In genomic region chr5:57782546-57782945, GRCm38 (mm10) we compare ENCODE assay signal across 18 mouse cellular contexts.
"Had no signal": no experiment of that assay in that cellular context is flagged by ENCODE, and none has a peak within 500 bp of the region (broad histone marks: within the 10 kb centered on the region; RNA-seq: fewer than 3 reads in every experiment).

No protein-coding gene starts in this region.

- H3K9me3 ChIP-seq: lung, embryonic 15.5 days; megakaryocyte, embryonic 14.5 days; midbrain, embryonic 13.5 days; midbrain, embryonic 15.5 days; neural tube, embryonic 12.5 days had no signal

- H3K9ac ChIP-seq: lung, embryonic 15.5 days; midbrain, embryonic 13.5 days; midbrain, embryonic 15.5 days; neural tube, embryonic 12.5 days had no signal

- H3K27me3 ChIP-seq: lung, embryonic 15.5 days; megakaryocyte, embryonic 14.5 days; midbrain, embryonic 13.5 days; midbrain, embryonic 15.5 days; neural tube, embryonic 12.5 days had no signal

- H3K4me1 ChIP-seq: lung, embryonic 15.5 days; midbrain, embryonic 13.5 days; neural tube, embryonic 12.5 days had no signal

- H3K36me3 ChIP-seq: lung, embryonic 15.5 days; midbrain, embryonic 13.5 days; midbrain, embryonic 15.5 days; neural tube, embryonic 12.5 days had no signal

- DNase-seq: lung, adult 2 months; lung, postnatal 14 days; lung, postnatal 36 days; retina, postnatal 1 day; right cerebral cortex, adult 18-20 months; right cerebral cortex, postnatal 25 days; right cerebral cortex, postnatal 4 days; spleen, adult 18-20 months; thymus, adult 18-20 months; thymus, postnatal 14 days; thymus, postnatal 36 days had no signal

- H3K4me3 ChIP-seq: lung, embryonic 15.5 days; midbrain, embryonic 13.5 days; midbrain, embryonic 15.5 days; neural tube, embryonic 12.5 days had no signal

- H3K27ac ChIP-seq: lung, embryonic 15.5 days; macrophage; midbrain, embryonic 13.5 days; midbrain, embryonic 15.5 days; neural tube, embryonic 12.5 days had no signal

- H3K4me2 ChIP-seq: lung, embryonic 15.5 days; midbrain, embryonic 11.5 days; midbrain, embryonic 13.5 days; midbrain, embryonic 15.5 days; neural tube, embryonic 12.5 days had no signal

- ATAC-seq: midbrain, embryonic 13.5 days; midbrain, embryonic 15.5 days had no signal
